In the genomic region with DNA sequence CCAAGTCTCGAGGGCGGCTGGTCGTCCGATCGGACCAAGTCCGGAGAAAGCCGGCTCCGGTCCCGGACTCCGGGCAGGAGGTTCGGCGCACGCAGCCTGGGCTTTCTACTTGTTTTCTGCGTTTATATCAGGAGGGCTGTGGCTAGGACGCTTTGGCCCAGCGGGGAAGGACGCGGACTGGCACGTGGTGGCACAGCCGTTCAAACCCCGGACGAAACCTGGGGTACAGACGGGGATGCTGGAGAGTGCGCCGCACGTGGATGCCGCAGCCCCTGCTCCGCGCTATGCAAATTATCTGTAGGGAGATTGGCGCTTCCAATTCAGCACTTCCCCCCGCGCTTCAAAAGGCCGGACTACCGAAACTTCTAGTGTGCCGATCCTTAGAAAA, we compare ENCODE assay signal across 8 mouse cellular contexts. TPM values are rescaled to one million over a fixed set of nuclear protein-coding genes. Genes with fewer than 3 reads are reported as not detected.
DNase-seq lines count a peak whose midpoint lies in the region; ATAC-seq lines count a peak whose summit lies in the region.

No protein-coding gene starts in this region.

- H3K36me3 ChIP-seq in embryonic facial prominence, embryonic 10.5 days (replicated peaks): no peaks in the 10 kb centered on the region
- no peaks in the 10 kb centered on the region for H3K36me3 ChIP-seq in hindbrain, embryonic 16.5 days (ENCODE audit: control insufficient read depth, insufficient read depth, low read length)

- H3K9ac ChIP-seq in hindbrain, embryonic 16.5 days (ENCODE audit: low read depth, low read length): peak overlapping the region; percentile 65

- H3K27me3 ChIP-seq in embryonic facial prominence, embryonic 10.5 days (replicated peaks; ENCODE audit: low read depth, poor library complexity, severe bottlenecking): no peaks in the 10 kb centered on the region
- no peaks in the 10 kb centered on the region for H3K27me3 ChIP-seq in hindbrain, embryonic 16.5 days (replicated peaks; ENCODE audit: control insufficient read depth, insufficient read depth, low read length)

- H3K4me1 ChIP-seq in embryonic facial prominence, embryonic 10.5 days: peaks cover 19% of the 10 kb centered on the region
- peaks cover 14% of the 10 kb centered on the region for H3K4me1 ChIP-seq in hindbrain, embryonic 16.5 days (ENCODE audit: control insufficient read depth, insufficient read depth, low read depth, low read length)

- H3K9me3 ChIP-seq in embryonic facial prominence, embryonic 10.5 days: no peaks in the 10 kb centered on the region
- no peaks in the 10 kb centered on the region for H3K9me3 ChIP-seq in hindbrain, embryonic 16.5 days (ENCODE audit: control insufficient read depth, low read length)

- peak overlapping the region; percentile 84 for H3K4me2 ChIP-seq in hindbrain, embryonic 16.5 days (ENCODE audit: low read length)

- ATAC-seq in hindbrain, embryonic 16.5 days: peak; percentile 62

- under 1% methylated on average over 35 of the region's 35 CpGs for WGBS in embryonic facial prominence, embryonic 10.5 days
- under 1% methylated on average over 35 of the region's 35 CpGs for WGBS in hindbrain, embryonic 16.5 days

- peak overlapping the region; percentile 83 for H3K27ac ChIP-seq in embryonic facial prominence, embryonic 10.5 days (replicated peaks)
- peak overlapping the region; percentile 83 for H3K27ac ChIP-seq in hindbrain, embryonic 16.5 days (ENCODE audit: low read depth, low read length)

- DNase-seq in lung, adult 18-20 months: peak; percentile 70 to 75
- no peak for DNase-seq in lung, postnatal 10 days
- DNase-seq in T-cell, adult 2 months (ENCODE audit: low spot score): peak; percentile 63
- DNase-seq in embryonic facial prominence, embryonic 10.5 days (ENCODE audit: low spot score): peak; percentile 85
- peak; percentile 60 for DNase-seq in lung, postnatal 14 days
- DNase-seq in retina, postnatal 1 day: peak; percentile 80
- no peak for DNase-seq in urinary bladder, adult 18-20 months (ENCODE audit: low spot score in 2 of 2)

- peak overlapping the region; percentile 72 for H3K4me3 ChIP-seq in embryonic facial prominence, embryonic 10.5 days
- peak overlapping the region; percentile 63 for H3K4me3 ChIP-seq in hindbrain, embryonic 16.5 days (ENCODE audit: low read length)

RNA-seq across cellular contexts. Expression of a gene that starts 17.2 kb away (rescaled TPM):
- polyA plus RNA-seq in embryonic facial prominence, embryonic 10.5 days (2016; fragmentation: Nextera tagmentation; extraction: Ambion mirVana): 3.7 and 4.1 TPM in 2 replicates
- 2.4 and 2.6 TPM in 2 replicates for polyA plus RNA-seq in hindbrain, embryonic 16.5 days (2015; fragmentation: Nextera tagmentation; extraction: Ambion mirVana)

RNA-seq across cellular contexts. Expression of a gene that starts 22.4 kb away (rescaled TPM):
- polyA plus RNA-seq in embryonic facial prominence, embryonic 10.5 days (2016; fragmentation: Nextera tagmentation; extraction: Ambion mirVana): 9.5 and 10.0 TPM in 2 replicates
- 3.7 and 3.9 TPM in 2 replicates for polyA plus RNA-seq in hindbrain, embryonic 16.5 days (2015; fragmentation: Nextera tagmentation; extraction: Ambion mirVana)

RNA-seq across cellular contexts. Expression of a gene that starts 35.2 kb away (rescaled TPM):
- not detected in 2 replicates for polyA plus RNA-seq in embryonic facial prominence, embryonic 10.5 days (2016; fragmentation: Nextera tagmentation; extraction: Ambion mirVana)
- polyA plus RNA-seq in hindbrain, embryonic 16.5 days (2015; fragmentation: Nextera tagmentation; extraction: Ambion mirVana): 0.54 TPM in 1 of 2 replicates, not detected in the other

RNA-seq across cellular contexts. Expression of a gene that starts 55.2 kb away (rescaled TPM):
- 0.09 and 0.16 TPM in 2 replicates for polyA plus RNA-seq in embryonic facial prominence, embryonic 10.5 days (2016; fragmentation: Nextera tagmentation; extraction: Ambion mirVana)
- polyA plus RNA-seq in hindbrain, embryonic 16.5 days (2015; fragmentation: Nextera tagmentation; extraction: Ambion mirVana): 0.09 TPM in 1 of 2 replicates, not detected in the other

Comparison
In these comparisons a context has a peak if more than half of its experiments do, and no peak if none do; other contexts are left out.
1. DNase-seq: peak in lung, adult 18-20 months (2 of 2), T-cell, adult 2 months (single experiment), embryonic facial prominence, embryonic 10.5 days (single experiment), lung, postnatal 14 days (single experiment) and retina, postnatal 1 day (single experiment); none in lung, postnatal 10 days (single experiment) and urinary bladder, adult 18-20 months (0 of 2).